Mouse (Mus musculus): ENCODE measurements at regions not wholly inside any gene's neighbourhood (a gene's known extent, or its start where the extent isn't known, plus 50 kb on each side); places are given as distances from the start of the nearest gene placed in this dataset.

DNA sequence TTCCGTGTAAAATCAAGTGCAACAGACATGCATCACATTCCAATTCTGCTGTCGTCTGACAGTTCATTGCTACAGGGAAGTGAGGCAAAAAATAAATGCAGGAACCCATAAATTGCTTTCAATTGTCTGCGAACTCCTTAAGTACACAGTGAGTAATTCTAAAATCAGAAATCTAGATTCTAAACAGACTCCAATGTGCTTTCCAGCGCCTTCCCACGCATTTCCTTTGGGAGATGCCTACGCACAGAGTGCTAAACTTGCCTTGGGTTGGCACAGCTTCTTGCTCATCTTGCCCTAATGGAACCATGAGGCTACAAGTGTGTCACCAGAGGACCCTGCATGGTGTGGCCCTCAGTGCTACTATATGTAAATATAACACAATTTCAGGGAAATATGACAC is 212.6 kb downstream of the Samd5 start:
- DNase-seq: no peak

DNA sequence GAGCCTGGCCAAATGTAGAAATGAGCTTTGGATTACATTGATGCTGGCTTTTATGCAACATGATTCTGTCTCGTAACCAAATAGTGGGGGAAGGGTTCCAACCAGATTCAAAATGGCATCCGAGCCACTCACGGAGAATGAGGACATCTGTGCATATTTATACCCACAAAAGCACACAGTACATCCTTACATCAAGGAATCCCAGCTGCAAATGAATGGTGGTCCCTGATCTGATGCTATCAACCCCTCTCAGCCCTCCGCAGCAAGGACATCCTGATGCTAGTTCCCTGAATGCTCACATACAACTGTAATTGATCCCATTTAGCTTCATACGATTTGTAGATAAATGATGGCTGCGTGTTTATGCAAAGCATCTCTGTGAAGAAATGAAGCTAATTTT is 215.9 kb downstream of the Samd5 start:
- DNase-seq: no peak

DNA sequence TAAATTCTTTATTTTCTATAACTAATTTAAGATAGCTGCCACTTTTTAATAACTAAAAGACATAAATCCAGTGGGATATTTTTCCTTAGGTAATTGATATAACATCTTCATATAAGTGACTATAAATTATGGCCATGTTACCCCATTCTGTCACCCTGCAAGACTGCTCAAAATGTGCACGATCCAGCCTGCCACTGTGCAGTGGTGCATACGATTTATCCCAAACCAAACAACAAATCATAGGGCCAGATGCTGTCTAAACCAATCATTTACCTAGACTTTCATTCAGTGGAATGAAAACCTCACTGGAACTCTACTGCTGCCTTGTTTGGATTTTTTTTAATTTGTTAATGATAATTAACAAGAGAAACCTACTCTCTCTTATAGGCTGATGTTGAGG is 216.5 kb downstream of the Samd5 start:
- DNase-seq: no peak

DNA sequence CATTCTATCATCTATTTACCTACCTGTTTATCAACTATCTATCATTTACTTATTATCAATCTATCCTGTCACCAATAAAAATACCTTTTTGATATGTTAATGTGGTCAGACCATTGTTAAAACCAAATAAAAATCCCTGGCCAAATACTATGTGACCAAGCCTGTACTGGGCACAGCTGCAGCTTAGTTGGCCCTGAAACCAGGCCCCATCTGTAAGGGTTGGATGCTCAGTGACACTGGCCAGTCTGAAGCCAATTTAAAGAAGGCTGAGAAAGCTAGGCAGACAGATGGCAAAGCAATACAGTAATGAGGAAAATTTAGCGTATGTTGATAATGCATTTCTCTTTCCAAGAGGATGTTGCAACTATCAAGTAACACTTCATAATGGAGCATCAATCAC is 217.8 kb downstream of the Samd5 start:
- DNase-seq: no peak

DNA sequence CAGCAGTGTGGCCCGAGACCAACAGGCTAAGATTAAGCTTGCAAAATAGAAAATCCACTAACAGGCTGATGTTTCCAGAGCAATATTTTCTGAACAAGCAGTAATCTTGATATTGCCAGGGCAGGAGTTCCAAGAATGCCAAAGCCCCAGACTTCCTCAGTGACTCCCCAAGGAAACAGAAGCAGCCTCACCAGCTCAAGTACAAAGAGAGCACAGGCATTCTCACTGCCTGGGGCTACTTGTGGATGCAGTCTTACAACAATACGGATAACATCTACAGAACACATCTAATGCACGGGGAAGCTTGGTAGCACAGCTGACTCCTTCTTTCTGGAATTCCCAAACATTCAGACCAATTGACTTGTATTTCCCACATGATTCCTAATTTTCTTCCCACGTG is 235.9 kb downstream of the Samd5 start:
- no peak for DNase-seq

DNA sequence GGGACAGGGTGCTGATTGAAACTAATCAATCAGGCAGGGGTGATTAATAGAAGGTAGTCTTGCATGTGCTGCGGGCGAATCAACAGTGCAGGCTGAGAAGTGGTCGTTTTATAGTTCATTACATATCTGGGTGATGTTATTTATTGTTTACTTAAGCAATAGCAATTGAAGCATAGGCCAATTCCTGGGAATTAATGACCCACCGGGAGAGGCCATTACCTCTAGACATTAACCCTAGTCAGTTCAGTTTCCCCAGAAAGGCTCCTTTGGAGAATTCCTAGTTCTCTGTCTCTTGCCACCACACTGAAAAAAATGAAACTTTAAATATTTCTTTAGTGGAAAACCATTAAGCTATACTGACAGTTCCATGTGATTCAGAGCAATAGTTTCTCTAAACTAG is 236.6 kb downstream of the Samd5 start:
- no peak for DNase-seq

DNA sequence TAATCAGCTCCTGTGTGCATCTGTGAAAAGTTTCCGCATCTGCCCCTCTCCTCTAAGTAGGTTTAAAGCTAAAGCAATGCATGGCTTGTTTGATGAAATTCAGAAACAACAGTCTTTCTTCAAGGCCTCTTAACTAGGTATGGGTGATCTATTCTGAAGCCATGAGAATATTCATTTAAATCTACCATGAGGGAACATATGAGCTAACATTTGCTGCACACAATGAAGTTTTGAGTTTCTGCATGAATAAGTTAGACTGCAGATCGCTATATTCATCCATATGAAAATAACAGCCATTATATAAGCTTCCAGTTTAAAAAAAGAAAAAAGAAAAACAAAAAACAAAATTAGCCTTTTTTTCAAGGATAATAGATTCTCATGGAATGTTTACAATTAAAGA is 245.9 kb downstream of the Samd5 start:
- no peak for DNase-seq

DNA sequence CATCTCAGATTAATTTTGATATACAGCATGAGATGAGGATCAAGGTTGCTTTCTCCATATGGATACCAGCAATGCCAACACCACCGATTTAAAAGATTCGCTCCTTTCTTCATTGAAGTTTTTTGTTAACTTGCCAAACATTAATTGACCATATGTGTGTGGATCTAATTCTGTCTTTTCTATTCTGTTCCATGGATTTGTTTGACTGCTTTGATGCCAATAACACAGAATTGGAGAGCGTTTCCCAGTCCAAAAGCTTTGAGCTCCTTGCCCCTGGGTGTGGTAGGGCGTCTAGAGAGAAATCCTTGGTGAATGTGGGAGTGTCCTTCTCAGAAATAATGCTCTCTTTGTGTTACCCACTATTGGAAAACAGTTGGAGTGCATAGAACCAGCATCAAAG is 254.3 kb downstream of the Samd5 start:
- DNase-seq: no peak

DNA sequence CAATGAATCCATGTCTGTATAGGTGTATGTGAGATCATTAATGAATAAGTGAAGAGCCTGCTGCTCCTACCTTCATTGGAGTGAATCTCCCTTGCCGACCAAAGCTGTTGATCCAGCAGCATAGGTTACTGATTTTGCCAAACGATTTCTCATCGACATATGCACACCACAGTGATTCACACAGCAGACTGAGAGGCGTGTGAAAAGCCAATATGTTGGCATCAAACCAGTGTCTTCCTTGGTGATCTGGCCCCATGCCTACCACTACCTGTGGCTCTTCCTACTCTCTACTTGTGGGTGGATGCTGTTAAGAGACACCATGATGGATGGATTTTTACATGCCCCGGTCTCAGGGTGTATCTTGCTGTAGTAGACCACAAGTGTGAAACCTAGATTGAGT is 258.3 kb downstream of the Samd5 start:
- no peak for DNase-seq

DNA sequence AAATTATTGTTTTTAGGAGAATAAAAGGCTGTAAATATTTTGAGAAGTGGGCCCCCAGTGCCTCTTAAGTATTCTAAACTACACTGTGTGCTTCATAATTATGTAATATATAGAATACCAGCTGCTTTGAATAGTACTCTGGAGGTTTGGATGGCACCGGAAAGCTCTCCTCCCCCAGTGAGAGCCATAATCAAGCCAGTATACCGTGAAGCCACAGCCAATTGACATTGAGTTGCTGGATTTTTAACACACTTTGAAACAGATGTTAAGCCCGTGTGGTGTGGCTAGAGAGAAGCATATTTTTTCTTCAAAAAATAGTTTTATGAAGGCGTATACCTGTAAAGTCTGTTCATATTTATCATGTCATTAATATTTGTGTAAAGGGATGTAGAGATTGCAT is 268.9 kb downstream of the Samd5 start:
- DNase-seq: no peak

DNA sequence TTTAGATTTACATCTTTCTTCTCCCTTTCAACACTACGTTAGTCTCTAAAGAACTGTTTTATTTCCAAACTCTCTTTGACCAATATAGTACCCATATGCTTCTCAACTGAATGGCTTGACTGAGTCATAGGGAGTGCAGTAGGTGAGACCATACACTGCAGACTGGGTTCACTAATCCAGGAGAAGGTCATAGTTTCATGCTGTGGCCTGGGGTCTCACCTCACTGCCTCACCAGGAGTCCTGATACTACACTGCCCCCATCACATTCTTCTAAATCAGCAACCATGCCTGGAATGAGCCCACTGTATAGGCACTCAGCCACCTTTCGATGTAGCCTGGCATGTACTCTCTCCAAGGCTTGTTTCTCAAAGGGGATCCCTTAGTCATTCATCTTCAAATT is 269.6 kb downstream of the Samd5 start:
- no peak for DNase-seq

DNA sequence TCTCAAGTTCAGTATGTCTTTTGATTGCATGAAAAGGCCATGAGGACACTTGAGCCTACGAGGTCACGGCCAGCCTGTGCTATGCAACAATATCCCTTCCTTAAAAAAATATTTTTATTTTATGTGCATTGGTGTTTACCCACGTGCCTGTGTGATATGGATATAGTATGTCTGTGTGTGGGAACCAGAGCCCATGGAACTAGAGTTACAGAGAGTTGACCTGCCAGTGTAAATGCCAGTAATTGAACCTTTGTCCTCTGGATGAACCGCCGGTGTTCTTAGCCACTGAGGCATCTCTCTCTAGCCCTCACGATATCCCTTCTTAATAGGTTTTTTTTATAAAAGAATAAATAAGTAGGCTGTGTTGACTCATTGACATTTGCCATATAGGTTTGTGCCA is 270.0 kb downstream of the Samd5 start:
- no peak for DNase-seq

DNA sequence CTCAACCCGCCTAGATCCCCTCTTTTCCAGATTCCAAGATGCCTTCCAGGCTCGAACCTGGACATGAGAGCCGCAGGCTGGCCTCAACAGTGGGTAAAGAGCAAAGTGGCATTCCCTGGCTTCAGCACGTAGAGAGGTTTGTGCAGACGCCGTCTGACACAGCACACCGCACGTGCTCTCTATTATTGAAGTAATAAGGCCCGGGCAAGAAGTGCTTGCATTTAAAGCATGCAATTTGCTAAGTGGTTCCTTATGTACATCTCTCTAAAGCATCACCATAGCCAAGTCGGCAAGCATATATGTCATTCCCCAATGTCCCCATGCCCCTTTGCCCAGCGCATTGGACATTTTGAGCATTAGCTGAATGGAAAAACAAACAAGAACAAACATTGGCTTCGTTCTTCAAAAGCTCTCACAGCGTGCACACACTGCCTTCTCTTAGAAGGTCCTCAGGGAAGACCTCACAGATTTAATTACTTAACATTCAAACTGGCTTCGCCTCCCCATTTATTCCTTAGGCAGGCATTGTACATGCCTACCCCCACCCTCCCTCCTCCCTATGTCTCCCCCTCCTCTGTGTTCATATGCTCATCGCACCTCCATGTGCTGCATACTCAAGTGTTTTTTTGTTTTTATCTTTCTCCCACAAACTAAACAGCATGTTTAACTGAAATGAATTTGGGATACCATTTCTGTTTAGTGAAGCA is 273.9 kb downstream of the Samd5 start:
- DNase-seq: no peak

DNA sequence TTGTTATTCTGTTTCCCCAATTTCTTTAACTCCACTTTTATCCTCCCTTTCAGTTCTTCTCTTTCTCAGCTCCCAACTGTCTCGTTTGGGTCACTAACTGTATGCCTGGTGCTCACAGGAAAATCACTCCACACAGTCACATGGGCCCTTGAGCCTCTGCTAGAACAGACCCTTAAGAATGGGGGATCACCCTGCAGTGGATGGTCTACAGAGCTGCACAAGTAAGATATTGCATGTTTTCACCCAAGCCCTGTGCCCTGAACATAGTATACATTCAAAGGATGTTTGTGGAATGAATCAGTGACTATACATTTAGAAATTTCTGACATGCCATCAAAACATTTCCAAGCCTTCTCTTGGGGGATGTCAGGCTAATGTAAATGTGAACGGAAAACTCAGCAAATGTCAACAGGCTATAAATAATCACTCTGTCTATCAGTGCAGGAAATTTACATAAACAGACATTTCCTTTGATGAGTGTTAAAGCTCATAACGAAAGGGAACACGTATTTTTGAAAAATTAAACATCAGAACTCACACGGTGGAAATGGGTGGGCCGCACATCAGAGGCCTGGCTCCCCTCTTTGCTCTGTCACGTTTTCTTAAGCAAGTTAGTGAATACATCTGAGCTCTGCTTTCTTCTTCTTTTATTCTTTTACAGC is 297.4 kb downstream of the Samd5 start:
- DNase-seq: no peak

DNA sequence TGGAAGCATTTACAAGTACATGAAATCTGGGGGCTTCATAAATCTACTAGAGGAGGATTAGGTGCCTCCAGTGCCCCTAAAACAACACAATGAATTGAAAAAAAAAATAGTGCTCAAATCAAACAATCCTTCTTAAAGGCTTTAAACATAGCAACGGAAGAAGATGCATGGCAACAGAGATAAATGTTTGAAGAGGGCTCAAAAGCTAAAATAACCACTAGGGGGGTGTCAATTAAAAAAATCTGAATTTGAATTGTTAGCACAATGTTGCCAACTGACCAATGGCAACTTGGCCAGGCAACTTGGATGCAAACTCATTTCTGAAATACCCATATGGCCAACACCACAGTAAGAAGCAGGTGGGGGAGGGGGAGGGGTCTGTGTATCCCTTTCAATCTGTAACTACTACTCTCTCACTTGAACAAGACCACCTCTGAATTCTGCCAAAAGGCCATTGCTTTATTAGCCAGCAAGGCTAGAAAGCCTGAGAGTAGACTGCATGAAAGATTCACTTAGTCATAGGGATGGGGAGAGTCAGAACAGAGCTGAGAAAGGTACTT is 312.6 kb downstream of the Samd5 start:
- no peak for DNase-seq

DNA sequence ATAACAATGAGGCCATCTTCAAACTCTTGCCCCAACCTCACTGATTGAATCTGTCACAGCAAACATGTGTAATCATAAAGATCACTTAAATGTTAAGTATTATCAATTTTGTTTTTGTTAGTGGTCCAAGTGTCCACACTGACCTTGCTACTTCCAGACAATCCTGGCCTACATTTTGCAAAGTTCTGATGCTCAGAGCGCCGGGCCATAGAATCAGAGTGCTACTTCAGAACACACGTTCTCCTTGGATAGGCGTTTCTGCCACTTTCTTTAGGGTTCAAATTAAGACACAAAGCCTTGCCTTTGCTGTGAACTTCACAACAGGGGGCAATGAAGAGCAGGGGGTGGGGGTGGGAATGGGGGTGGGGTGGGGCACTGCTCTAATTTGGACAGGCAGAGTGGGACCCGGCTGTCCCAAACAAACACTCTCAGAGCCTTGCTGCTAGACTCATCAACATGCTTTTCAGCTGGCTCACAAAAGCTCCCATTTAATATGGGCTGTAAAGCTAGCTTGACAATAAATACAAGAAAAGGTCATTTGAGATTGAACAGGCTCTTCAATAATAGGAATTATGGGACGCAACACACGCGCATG is 336.7 kb downstream of the Samd5 start:
- no peak for DNase-seq

DNA sequence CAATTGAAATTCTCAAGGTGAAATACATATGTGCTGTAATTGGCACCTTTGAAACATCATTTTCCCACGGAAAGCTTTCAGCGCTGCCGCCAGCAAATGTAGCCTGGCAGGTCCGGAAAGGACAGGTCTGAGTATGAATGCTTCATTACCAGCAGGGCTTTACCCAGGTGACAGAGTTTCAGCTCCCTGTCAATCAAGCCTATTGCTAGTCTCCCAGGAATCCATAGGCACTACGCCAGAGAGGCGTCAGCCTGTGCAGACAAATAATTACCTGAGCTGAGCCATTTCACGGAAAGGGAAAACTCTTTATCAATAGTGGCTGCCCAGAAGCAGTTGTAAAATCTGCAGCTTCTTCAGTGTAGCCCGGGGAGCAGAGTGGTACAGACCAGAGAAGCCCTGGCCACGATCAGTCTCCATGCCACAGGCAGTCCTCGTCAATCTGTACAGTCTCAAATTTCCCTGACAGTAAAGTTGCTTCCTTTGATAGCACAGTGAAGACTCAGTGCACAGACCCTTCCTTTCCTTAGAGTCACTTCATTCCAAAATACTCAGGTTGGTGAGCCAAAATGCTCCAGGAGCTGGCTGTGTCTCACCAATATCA is 340.7 kb downstream of the Samd5 start:
- DNase-seq: no peak

DNA sequence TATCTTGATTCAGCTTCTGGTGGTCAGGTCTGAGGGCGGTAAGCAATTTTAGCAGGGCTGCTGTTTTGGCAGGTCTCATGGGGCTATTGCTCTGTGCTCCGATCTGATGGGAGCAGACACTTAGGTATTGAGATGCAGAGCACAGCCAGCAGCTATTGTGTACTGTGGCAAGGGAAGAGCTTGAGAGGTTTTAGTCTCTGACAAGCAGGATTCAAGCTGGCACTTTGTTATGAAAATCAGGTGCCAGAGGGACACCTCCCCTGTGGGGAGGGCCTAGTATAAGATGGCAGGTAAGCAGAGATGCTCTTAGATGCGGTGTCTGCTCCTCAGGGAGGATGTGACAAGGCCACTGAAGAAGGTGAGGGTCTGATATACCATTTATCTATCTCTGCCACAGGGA is 343.3 kb downstream of the Samd5 start:
- no peak for DNase-seq

DNA sequence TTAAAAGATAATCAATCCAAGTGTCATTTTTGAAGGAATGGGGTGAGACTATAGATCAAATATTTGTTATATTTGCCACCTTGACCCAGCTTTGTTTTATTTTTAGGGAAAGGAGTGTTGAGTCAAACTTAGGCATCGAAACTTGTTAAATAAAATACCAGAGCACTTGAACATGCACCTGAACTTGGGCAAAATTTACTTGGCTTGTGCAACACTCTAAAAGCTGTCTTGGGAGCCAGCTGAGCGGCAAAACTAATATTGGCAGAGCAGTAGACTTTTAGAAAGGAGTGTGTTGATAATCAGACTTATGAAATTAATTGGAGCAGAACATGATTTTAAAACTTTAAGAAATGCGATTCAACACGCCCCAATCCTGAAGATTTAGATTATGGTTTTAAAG is 346.7 kb downstream of the Samd5 start:
- no peak for DNase-seq

DNA sequence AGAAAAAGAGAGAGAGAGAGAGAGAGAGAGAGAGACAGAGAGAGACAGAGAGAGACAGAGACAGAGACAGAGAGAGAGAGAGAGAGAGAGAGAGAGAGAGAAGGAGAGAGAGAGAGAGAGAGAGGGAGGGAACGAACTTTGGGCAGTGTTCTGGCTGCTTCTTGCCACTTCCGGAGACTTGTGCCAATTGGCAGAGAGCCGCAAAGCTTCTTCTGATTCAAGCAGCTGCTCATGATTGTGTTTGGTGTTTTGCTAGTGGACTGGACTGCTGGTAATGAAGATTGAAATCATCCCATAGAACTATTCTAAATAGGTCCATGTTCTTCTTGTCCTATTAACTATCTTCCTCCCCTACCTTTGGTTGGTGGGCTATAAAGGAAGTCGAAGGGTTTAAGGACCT is 347.1 kb downstream of the Samd5 start:
- DNase-seq: peak; percentile 14

DNA sequence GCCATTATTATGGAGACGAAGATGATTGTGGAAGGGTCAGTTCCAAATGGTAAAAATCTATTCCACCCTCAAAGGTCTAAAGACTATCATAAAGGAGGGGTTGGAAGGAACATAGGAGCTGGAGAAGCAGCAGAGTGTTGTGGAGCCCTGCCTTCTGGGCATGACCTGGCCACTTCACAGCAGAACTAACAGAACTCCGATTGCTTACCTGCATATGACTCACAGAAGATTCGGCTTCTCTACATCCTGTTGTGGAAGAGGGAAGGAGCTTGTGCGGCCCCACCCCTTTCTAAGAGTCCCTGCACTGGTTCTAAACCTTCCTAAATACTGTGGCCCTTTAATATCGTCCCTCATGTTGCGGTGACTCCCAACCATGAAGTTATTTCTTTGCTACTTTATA is 362.7 kb downstream of the Samd5 start:
- no peak for DNase-seq

DNA sequence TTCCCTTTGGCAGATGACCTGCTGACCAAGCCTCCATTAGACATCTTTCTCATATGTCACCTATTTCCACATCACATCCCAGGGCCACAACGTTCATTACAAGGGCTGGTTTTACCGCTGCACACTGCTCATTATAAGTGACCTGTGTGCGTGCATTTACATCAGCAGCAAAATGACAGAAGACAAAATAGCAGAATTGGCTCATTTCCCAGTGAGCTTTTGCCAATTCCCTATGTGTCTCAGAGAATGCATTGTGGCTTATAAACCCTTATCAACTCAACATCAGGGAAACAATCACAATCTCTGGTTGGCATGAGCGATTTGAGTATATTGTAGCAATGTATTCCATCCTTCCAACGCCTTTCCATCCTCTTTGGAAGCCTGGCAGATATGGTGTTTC is 364.7 kb downstream of the Samd5 start:
- no peak for DNase-seq

DNA sequence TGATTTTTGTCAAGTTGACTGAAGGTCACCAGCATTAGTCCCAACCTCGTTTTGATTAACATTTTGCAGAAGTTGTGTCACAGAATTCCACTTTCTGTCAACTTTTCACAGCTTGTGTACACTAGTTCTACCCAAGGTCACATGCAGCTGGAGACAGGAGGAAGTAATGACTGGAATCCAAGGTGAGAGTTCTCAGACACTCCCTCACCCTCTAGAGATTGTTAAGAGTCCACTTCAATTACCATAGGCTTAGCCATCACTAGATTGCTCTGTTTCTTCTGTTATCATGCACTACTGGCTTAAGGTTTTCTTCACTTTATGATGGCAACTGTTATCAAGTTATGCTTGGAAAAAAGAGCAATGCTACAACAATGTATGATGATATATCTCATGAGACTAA is 379.0 kb downstream of the Samd5 start:
- DNase-seq: no peak

Measured in adrenal gland, postnatal 25 days (tissue).